Mouse (Mus musculus): ENCODE measurements around the gene Wnt7a.

- TF ChIP-seq CTCF (IDR thresholded peaks at IDR 0.05; ENCODE audit: insufficient read depth, low read depth, low read length): no peak
- no peak for TF ChIP-seq POLR2A (IDR thresholded peaks at IDR 0.05; ENCODE audit: insufficient read depth, low read depth, low read length)
Observed at GRCm38 (mm10) chr6:91408616-91409015, 2.5 kb downstream of the Wnt7a start.
